Mouse (Mus musculus): ENCODE measurements around the gene Otulin. TPM values are rescaled to one million over a fixed set of nuclear protein-coding genes. Genes with fewer than 3 reads are reported as not detected.

Otulin gene
- total and polyA plus RNA-seq, 2 experiments: 29.7 to 58.0 TPM

DNA sequence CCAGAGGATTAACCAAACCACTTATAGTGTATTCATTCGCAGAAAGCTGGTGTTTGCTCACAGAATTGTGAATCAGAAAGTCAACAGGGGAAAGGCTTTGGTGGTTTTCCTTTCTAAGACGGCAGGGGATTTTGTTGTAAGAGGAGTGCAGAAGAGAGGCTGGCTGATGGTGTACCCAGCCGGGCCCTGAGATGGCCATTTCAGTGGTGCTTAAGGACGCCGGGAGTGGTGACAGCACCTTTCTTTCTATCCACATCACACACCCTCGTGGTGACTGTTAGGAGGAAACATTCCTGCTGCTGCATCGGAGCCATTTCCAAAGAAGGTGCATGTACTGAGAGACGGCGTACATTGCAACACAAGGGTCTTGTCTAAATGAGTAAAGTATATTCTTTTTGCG, 85.3 kb downstream of the Otulin start:
- no peak for DNase-seq (ENCODE audit: extremely low read depth, low read depth, low spot score)
- H3K36me3 ChIP-seq (ENCODE audit: control insufficient read depth, insufficient read depth, low read length): no peaks in the 10 kb centered on the region; the same call in 1 of the 2 replicates
- no peak overlapping the region for H3K4me3 ChIP-seq (ENCODE audit: insufficient read depth, low read depth, low read length)
- WGBS: 87% methylated on average over 10 of the region's 10 CpGs
- H3K9ac ChIP-seq (ENCODE audit: low read depth, low read length): no peak overlapping the region
- no peaks in the 10 kb centered on the region for H3K27me3 ChIP-seq (ENCODE audit: control insufficient read depth, insufficient read depth, low read length)
- no peak overlapping the region for H3K27ac ChIP-seq (replicated peaks; ENCODE audit: insufficient read depth, low read depth, low read length)
- TF ChIP-seq CTCF (IDR thresholded peaks at IDR 0.05; ENCODE audit: low read depth, low read length) (no peak), POLR2A (IDR thresholded peaks at IDR 0.05; ENCODE audit: extremely low read depth, insufficient read depth, low read length) (no peak)
- no peaks in the 10 kb centered on the region for H3K79me2 ChIP-seq (ENCODE audit: control insufficient read depth, insufficient read depth, low read length)
- peaks cover 11% of the 10 kb centered on the region; the same call in 1 of the 2 replicates for H3K4me1 ChIP-seq (ENCODE audit: control insufficient read depth, insufficient read depth, low read length)

DNA sequence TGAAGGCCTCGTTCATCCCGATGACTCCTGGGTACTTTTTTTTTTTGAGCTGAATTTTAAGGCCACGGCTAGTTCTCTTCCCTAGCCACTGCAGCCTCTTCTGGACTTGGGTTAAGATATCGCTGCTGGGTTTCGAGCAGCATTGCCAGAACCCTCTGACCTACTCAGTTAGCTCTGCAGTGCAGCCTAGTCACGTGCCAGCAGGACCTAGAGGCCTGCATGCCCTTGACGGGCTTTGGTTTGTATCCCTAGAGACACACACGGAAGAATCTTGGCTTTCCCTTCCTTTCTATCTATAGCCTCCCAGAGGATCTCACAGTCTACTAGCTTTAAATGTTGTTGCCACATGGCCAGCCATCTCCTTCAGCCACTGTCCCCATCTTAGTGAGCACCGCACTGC, 90.7 kb downstream of the Otulin start:
- Histone ChIP-seq H3K9ac (ENCODE audit: low read depth, low read length) (no peak overlapping the region), H3K27me3 (ENCODE audit: control insufficient read depth, insufficient read depth, low read length) (no peaks in the 10 kb centered on the region), H3K27ac (replicated peaks; ENCODE audit: insufficient read depth, low read depth, low read length) (no peak overlapping the region), H3K36me3 (ENCODE audit: control insufficient read depth, insufficient read depth, low read length) (no peaks in the 10 kb centered on the region), H3K4me1 (ENCODE audit: control insufficient read depth, insufficient read depth, low read length) (no peaks in the 10 kb centered on the region), H3K4me3 (ENCODE audit: insufficient read depth, low read depth, low read length) (no peak overlapping the region), H3K79me2 (ENCODE audit: control insufficient read depth, insufficient read depth, low read length) (no peaks in the 10 kb centered on the region)
- peak; percentile 50 for DNase-seq (ENCODE audit: extremely low read depth, low read depth, low spot score)
- WGBS: 92% methylated on average over 9 of the region's 9 CpGs
- no peak for TF ChIP-seq POLR2A (IDR thresholded peaks at IDR 0.05; ENCODE audit: extremely low read depth, insufficient read depth, low read length)
- no peak for TF ChIP-seq CTCF (IDR thresholded peaks at IDR 0.05; ENCODE audit: low read depth, low read length)

- Histone ChIP-seq H3K27me3 (ENCODE audit: control insufficient read depth, insufficient read depth, low read length) (no peaks in the 10 kb centered on the region), H3K79me2 (ENCODE audit: control insufficient read depth, insufficient read depth, low read length) (0 out of 2 replicates have a peak, but pooled peaks cover 3% of the 10 kb centered on the region), H3K27ac (replicated peaks; ENCODE audit: insufficient read depth, low read depth, low read length) (no peak overlapping the region), H3K4me3 (ENCODE audit: insufficient read depth, low read depth, low read length) (no peak overlapping the region), H3K4me1 (ENCODE audit: control insufficient read depth, insufficient read depth, low read length) (no peaks in the 10 kb centered on the region), H3K9ac (ENCODE audit: low read depth, low read length) (no peak overlapping the region), H3K36me3 (ENCODE audit: control insufficient read depth, insufficient read depth, low read length) (no peaks in the 10 kb centered on the region)
- TF ChIP-seq POLR2A (IDR thresholded peaks at IDR 0.05; ENCODE audit: extremely low read depth, insufficient read depth, low read length): no peak
- TF ChIP-seq CTCF (IDR thresholded peaks at IDR 0.05; ENCODE audit: low read depth, low read length): no peak
- 74% methylated on average over 4 of the region's 4 CpGs for WGBS
- no peak for DNase-seq (ENCODE audit: extremely low read depth, low read depth, low spot score)
Measured at GRCm38 (mm10) chr15:27537519-27538223, 92.8 kb downstream of the Otulin start.

- WGBS: 67% methylated on average over 5 of the region's 5 CpGs
- Histone ChIP-seq H3K27ac (replicated peaks; ENCODE audit: insufficient read depth, low read depth, low read length) (no peak overlapping the region), H3K4me3 (ENCODE audit: insufficient read depth, low read depth, low read length) (no peak overlapping the region), H3K27me3 (ENCODE audit: control insufficient read depth, insufficient read depth, low read length) (no peaks in the 10 kb centered on the region), H3K4me1 (ENCODE audit: control insufficient read depth, insufficient read depth, low read length) (no peaks in the 10 kb centered on the region), H3K79me2 (ENCODE audit: control insufficient read depth, insufficient read depth, low read length) (0 out of 2 replicates have a peak, but pooled peaks cover 3% of the 10 kb centered on the region), H3K36me3 (ENCODE audit: control insufficient read depth, insufficient read depth, low read length) (no peaks in the 10 kb centered on the region), H3K9ac (ENCODE audit: low read depth, low read length) (no peak overlapping the region)
- no peak for DNase-seq (ENCODE audit: extremely low read depth, low read depth, low spot score)
- TF ChIP-seq POLR2A (IDR thresholded peaks at IDR 0.05; ENCODE audit: extremely low read depth, insufficient read depth, low read length) (no peak), CTCF (IDR thresholded peaks at IDR 0.05; ENCODE audit: low read depth, low read length) (no peak)
Measured at GRCm38 (mm10) chr15:27536771-27537170, 93.7 kb downstream of the Otulin start.

- TF ChIP-seq POLR2A (IDR thresholded peaks at IDR 0.05; ENCODE audit: extremely low read depth, insufficient read depth, low read length): no peak
- Histone ChIP-seq H3K4me3 (ENCODE audit: insufficient read depth, low read depth, low read length) (no peak overlapping the region), H3K36me3 (ENCODE audit: control insufficient read depth, insufficient read depth, low read length) (no peaks in the 10 kb centered on the region), H3K27ac (replicated peaks; ENCODE audit: insufficient read depth, low read depth, low read length) (no peak overlapping the region), H3K27me3 (ENCODE audit: control insufficient read depth, insufficient read depth, low read length) (no peaks in the 10 kb centered on the region), H3K4me1 (ENCODE audit: control insufficient read depth, insufficient read depth, low read length) (no peaks in the 10 kb centered on the region), H3K9ac (ENCODE audit: low read depth, low read length) (no peak overlapping the region), H3K79me2 (ENCODE audit: control insufficient read depth, insufficient read depth, low read length) (0 out of 2 replicates have a peak, but pooled peaks cover 3% of the 10 kb centered on the region)
- no peak for DNase-seq (ENCODE audit: extremely low read depth, low read depth, low spot score)
- WGBS: 97% methylated on average over 7 of the region's 7 CpGs
Measured at GRCm38 (mm10) chr15:27536186-27536585, 94.3 kb downstream of the Otulin start.

DNA sequence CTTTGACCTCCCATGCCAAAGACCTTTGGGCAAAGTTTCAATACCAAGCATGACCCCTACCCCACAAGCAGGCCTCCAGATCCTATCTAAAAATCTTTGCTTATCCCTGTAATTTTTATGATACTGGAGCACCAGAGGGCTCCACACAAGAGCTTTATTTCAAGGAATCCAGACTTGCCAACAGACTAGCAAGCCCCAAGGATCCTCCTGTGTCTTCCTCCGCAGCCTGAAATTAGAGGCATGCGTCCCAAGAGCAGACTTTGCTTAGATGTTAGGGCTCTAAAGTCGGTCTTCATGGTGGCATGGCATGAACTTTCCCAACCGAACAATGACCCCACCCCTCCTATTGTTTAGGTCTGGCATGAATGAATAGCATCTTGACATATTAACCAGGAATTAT, 94.8 kb downstream of the Otulin start:
- no peak overlapping the region for H3K27ac ChIP-seq (replicated peaks; ENCODE audit: insufficient read depth, low read depth, low read length)
- DNase-seq (ENCODE audit: extremely low read depth, low read depth, low spot score): peak; percentile 61
- H3K4me1 ChIP-seq (ENCODE audit: control insufficient read depth, insufficient read depth, low read length): no peaks in the 10 kb centered on the region
- no peaks in the 10 kb centered on the region for H3K27me3 ChIP-seq (ENCODE audit: control insufficient read depth, insufficient read depth, low read length)
- 95% methylated on average over 4 of the region's 4 CpGs for WGBS
- no peaks in the 10 kb centered on the region for H3K36me3 ChIP-seq (ENCODE audit: control insufficient read depth, insufficient read depth, low read length)
- 0 out of 2 replicates have a peak, but pooled peaks cover 3% of the 10 kb centered on the region for H3K79me2 ChIP-seq (ENCODE audit: control insufficient read depth, insufficient read depth, low read length)
- H3K9ac ChIP-seq (ENCODE audit: low read depth, low read length): no peak overlapping the region
- H3K4me3 ChIP-seq (ENCODE audit: insufficient read depth, low read depth, low read length): no peak overlapping the region
- TF ChIP-seq CTCF (IDR thresholded peaks at IDR 0.05; ENCODE audit: low read depth, low read length) (no peak), POLR2A (IDR thresholded peaks at IDR 0.05; ENCODE audit: extremely low read depth, insufficient read depth, low read length) (no peak)

Data from liver, adult 2 months (tissue).